Mouse (Mus musculus): ENCODE measurements around the gene Capn2.

DNA sequence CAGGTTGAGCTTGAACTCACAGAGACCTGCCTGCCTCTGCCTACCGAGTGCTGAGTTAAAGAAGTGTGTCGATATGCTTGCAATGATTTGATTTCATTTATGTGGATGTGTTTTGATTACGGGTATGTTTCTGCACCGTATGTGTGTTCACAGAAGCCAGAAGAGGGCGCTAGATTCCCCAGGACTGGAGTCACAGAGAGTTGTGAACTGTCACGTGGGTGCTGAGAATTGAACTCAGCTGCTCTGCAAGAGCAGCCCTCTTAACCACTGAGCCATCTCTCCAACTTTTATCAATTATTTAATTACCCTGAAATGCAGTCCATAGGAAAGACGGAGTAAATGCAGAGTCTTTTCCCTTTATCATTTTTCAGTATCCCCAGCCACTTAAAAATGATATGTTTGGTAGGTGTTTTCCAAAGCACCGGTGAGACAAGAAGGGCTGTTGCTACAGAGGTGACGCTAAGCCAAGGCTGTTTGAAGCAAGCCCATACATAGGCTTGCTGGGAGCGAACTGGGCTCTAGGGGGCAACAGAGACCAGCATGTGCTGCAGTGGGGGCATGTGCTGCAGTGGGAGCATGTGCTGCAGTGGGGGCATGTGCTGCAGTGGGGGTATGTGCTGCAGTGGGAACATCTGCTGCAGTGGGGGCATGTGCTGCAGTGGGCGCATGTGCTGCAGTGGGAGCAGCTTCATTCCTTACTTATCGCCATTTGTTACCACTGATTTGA lies 36.4 kb upstream of the Capn2 start:
- TF ChIP-seq EP300 (IDR thresholded peaks at IDR 0.05; ENCODE audit: low read depth) (no peak), CTCF (IDR thresholded peaks at IDR 0.05; ENCODE audit: low read depth) (peak; percentile 80)
